Comparison of ENCODE assay signal across 18 mouse cellular contexts in genomic region chr2:79227805-79228241, GRCm38 (mm10). TPM values are rescaled to one million over a fixed set of nuclear protein-coding genes. Genes with fewer than 3 reads are reported as not detected.
DNase-seq lines count a peak whose midpoint lies in the region; ATAC-seq and TF ChIP-seq lines count a peak whose summit lies in the region.
"Had no signal": no experiment of that assay in that cellular context is flagged by ENCODE, and none has a peak within 500 bp of the region (broad histone marks: within the 10 kb centered on the region; RNA-seq: fewer than 3 reads in every experiment).

No protein-coding gene starts in this region.

- no peaks in the 10 kb centered on the region for H3K36me3 ChIP-seq in lung, postnatal 0 days (ENCODE audit: insufficient read depth, low read length)
- no peaks in the 10 kb centered on the region for H3K36me3 ChIP-seq in hindbrain, embryonic 16.5 days (ENCODE audit: control insufficient read depth, insufficient read depth, low read length)
- H3K36me3 ChIP-seq: embryonic facial prominence, embryonic 12.5 days; limb, embryonic 10.5 days; midbrain, embryonic 15.5 days had no signal

- WGBS in lung, postnatal 0 days: 65% methylated on average over 4 of the region's 4 CpGs
- 87% methylated on average over 4 of the region's 4 CpGs for WGBS in hindbrain, embryonic 16.5 days

- no peak for TF ChIP-seq EP300 in lung, postnatal 0 days (IDR thresholded peaks at IDR 0.05)

- no peak overlapping the region for H3K4me3 ChIP-seq in lung, postnatal 0 days (ENCODE audit: low read depth, low read length)
- H3K4me3 ChIP-seq in hindbrain, embryonic 16.5 days (ENCODE audit: low read length): no peak overlapping the region
- H3K4me3 ChIP-seq: embryonic facial prominence, embryonic 12.5 days; limb, embryonic 10.5 days; midbrain, embryonic 15.5 days had no signal

- H3K9ac ChIP-seq in lung, postnatal 0 days (replicated peaks; ENCODE audit: low read depth): no peak overlapping the region
- no peak overlapping the region for H3K9ac ChIP-seq in hindbrain, embryonic 16.5 days (ENCODE audit: low read depth, low read length)
- H3K9ac ChIP-seq: embryonic facial prominence, embryonic 12.5 days; midbrain, embryonic 15.5 days had no signal

- H3K4me1 ChIP-seq in lung, postnatal 0 days (ENCODE audit: insufficient read depth, low read depth, low read length): no peaks in the 10 kb centered on the region
- no peaks in the 10 kb centered on the region for H3K4me1 ChIP-seq in hindbrain, embryonic 16.5 days (ENCODE audit: control insufficient read depth, insufficient read depth, low read depth, low read length)
- H3K4me1 ChIP-seq: limb, embryonic 10.5 days; midbrain, embryonic 15.5 days had no signal

- H3K4me2 ChIP-seq in lung, postnatal 0 days (replicated peaks; ENCODE audit: low read depth, low read length): no peak overlapping the region
- H3K4me2 ChIP-seq in hindbrain, embryonic 16.5 days (ENCODE audit: low read length): no peak overlapping the region
- H3K4me2 ChIP-seq: embryonic facial prominence, embryonic 12.5 days; midbrain, embryonic 15.5 days had no signal

- no peak for TF ChIP-seq CTCF in lung, postnatal 0 days (IDR thresholded peaks at IDR 0.05)

- no peak overlapping the region for H3K27ac ChIP-seq in lung, postnatal 0 days (ENCODE audit: low read length)
- no peak overlapping the region for H3K27ac ChIP-seq in hindbrain, embryonic 16.5 days (ENCODE audit: low read depth, low read length)
- H3K27ac ChIP-seq: embryonic facial prominence, embryonic 12.5 days; limb, embryonic 10.5 days; midbrain, embryonic 15.5 days had no signal

- no peak for ATAC-seq in lung, postnatal 0 days
- ATAC-seq in CD4-positive, CD25-positive, alpha-beta regulatory T cell, adult 4 months: peak; percentile 35
- no peak for ATAC-seq in hindbrain, embryonic 16.5 days
- ATAC-seq in cerebellum, adult (ENCODE audit: insufficient number of reproducible peaks, low FRiP score, low TSS enrichment): no peak
- ATAC-seq: forebrain, embryonic 14.5 days; midbrain, embryonic 15.5 days had no signal

- peak; percentile 24 for DNase-seq in lung, postnatal 0 days (ENCODE audit: low spot score)
- no peak for DNase-seq in lung, adult 18-20 months
- peak; percentile 39 for DNase-seq in c-Kit-positive CD71-negative TER-119-negative erythroid progenitor cells, embryonic 14.5 days (ENCODE audit: low read depth)
- DNase-seq in monocyte, adult 2 months (ENCODE audit: low read depth in 1 of 2, low spot score in 2 of 2): peak; percentile 7 to 14
- no peak for DNase-seq in natural killer cell, adult 2 months (ENCODE audit: low spot score in 2 of 2)
- DNase-seq: cerebellum, adult 9-11 months; gastrocnemius, postnatal 25 days; kidney, postnatal 10 days; layer of hippocampus, postnatal 36 days; lung, adult 2 months; right cerebral cortex, postnatal 25 days had no signal

- no peaks in the 10 kb centered on the region for H3K9me3 ChIP-seq in lung, postnatal 0 days (ENCODE audit: low read length)
- no peaks in the 10 kb centered on the region for H3K9me3 ChIP-seq in hindbrain, embryonic 16.5 days (ENCODE audit: control insufficient read depth, low read length)
- H3K9me3 ChIP-seq: embryonic facial prominence, embryonic 12.5 days; limb, embryonic 10.5 days; midbrain, embryonic 15.5 days had no signal

- no peaks in the 10 kb centered on the region for H3K27me3 ChIP-seq in lung, postnatal 0 days (replicated peaks; ENCODE audit: insufficient read depth, low read length)
- no peaks in the 10 kb centered on the region for H3K27me3 ChIP-seq in hindbrain, embryonic 16.5 days (replicated peaks; ENCODE audit: control insufficient read depth, insufficient read depth, low read length)
- H3K27me3 ChIP-seq: embryonic facial prominence, embryonic 12.5 days; midbrain, embryonic 15.5 days had no signal

RNA-seq across cellular contexts. Expression of gene Itga4, which starts 27.4 kb away (rescaled TPM):
- polyA plus RNA-seq in lung, postnatal 0 days (2015; fragmentation: Nextera tagmentation; extraction: Ambion mirVana): 4.5 and 5.6 TPM in 2 replicates
- 100 to 1,000 TPM; 162 to 224 TPM for polyA plus RNA-seq in CD4-positive, CD25-positive, alpha-beta regulatory T cell, adult 4 months (2017; shearing (Covaris generic))
- polyA plus RNA-seq in hindbrain, embryonic 16.5 days (2015; fragmentation: Nextera tagmentation; extraction: Ambion mirVana): 2.6 and 2.8 TPM in 2 replicates

Comparison
In these comparisons a context has a peak if more than half of its experiments do, and no peak if none do; other contexts are left out.
1. DNase-seq: peak in lung, postnatal 0 days (single experiment), c-Kit-positive CD71-negative TER-119-negative erythroid progenitor cells, embryonic 14.5 days (single experiment) and monocyte, adult 2 months (2 of 2); none in lung, adult 18-20 months (0 of 2) and natural killer cell, adult 2 months (0 of 2).
2. RNA of gene Itga4, which starts 27.4 kb away (polyA plus RNA-seq): 162 to 224 TPM in CD4-positive, CD25-positive, alpha-beta regulatory T cell, adult 4 months; 4.5 to 5.6 TPM in lung, postnatal 0 days and 2.6 to 2.8 TPM in hindbrain, embryonic 16.5 days; every median in the first group is over 10 times any median in the second.